Mouse (Mus musculus) hindbrain, embryonic 10.5 days (tissue): ENCODE data around the gene Spryd4. TPM values are rescaled to one million over a fixed set of nuclear protein-coding genes. Genes with fewer than 3 reads are reported as not detected.
"Not testable (repeated sequence)": the region's sequence is repeated elsewhere in the genome, so short reads cannot be mapped to it uniquely, and the experiment has no call there.

Experiments used
- DNase-seq: peaks from one replicate; pipeline ENCODE4 v3.0.0-alpha.2; 2017; ENCODE audit warnings: low spot score
- H3K27ac ChIP-seq: fragments of 300-500 bp; sonication (generic); 2 replicates; pipeline ENCODE4 v1.5.1; 2016; ENCODE audit warnings: mild to moderate bottlenecking, moderate library complexity
- H3K27me3 ChIP-seq: fragments of 300-500 bp; sonication (generic); 2 replicates; pipeline ENCODE4 v1.6.1; 2016; ENCODE audit warnings: mild to moderate bottlenecking; ENCODE audit not compliant: poor library complexity, insufficient read depth, severe bottlenecking
- H3K36me3 ChIP-seq: fragments of 300-500 bp; sonication (generic); 2 replicates; pipeline ENCODE4 v1.6.1; 2016; ENCODE audit warnings: mild to moderate bottlenecking, moderate library complexity
- H3K4me1 ChIP-seq: fragments of 300-500 bp; sonication (generic); replicated peaks from 2 replicates; pipeline ENCODE4 v1.6.1; 2016; ENCODE audit warnings: mild to moderate bottlenecking
- H3K4me3 ChIP-seq: fragments of 300-500 bp; sonication (generic); 2 replicates; pipeline ENCODE4 v1.5.1; 2016; ENCODE audit warnings: mild to moderate bottlenecking, moderate library complexity
- H3K9me3 ChIP-seq: fragments of 300-500 bp; sonication (generic); 2 replicates; pipeline ENCODE4 v1.6.1; 2016; ENCODE audit warnings: mild to moderate bottlenecking, moderate library complexity
- WGBS: fragments of 180-500 bp; shearing (Covaris S2); methylation state at CpG from one replicate; pipeline ENCODE4 v1.1.7; 2016; 5-methylcytosine and 5-hydroxymethylcytosine counted together
- polyA plus RNA-seq: library from polyadenylated mRNA; unstranded; fragments of >200 nt; fragmentation: Nextera tagmentation; extraction: Ambion mirVana; gene quantifications from 2 replicates; pipeline ENCODE4 v1.2.1, GENCODE M21; 2016

Spryd4 gene
- polyA plus RNA-seq, 1 experiment from 2014 or later, result 27.5 TPM

DNA sequence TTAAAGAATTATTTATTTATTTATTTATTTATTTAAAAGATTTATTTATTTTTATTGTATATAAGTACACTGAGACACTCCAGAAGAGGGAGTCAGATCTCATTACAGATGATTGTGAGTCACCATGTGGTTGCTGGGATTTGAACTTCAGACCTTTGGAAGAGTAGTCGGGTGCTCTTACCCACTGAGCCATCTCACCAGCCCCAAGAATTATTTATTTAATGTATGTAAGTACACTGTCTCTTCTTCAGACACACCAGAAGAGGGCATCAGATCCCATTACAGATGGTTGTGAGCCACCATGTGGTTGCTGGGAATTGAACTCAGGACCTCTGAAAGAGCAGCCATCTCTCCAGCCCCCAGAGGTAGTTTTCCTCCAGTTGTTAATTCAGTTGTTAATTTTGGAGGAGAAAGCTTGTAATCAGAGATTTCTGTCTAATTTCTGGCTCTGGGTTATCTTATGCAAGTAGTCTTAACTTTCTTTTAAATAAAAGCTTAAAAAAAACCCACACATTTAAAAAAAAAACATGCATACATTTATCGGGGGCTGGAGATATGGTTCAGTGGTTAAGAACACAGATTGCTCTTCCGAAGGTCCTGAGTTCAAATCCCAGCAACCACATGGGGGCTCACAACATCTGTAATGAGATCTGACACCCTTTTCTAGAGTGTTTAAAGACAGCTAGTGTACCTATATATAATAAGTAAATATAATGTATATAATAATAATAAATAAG lies 19.4 kb downstream of the Spryd4 start:
- DNase-seq, H3K9me3 ChIP-seq, H3K4me3 ChIP-seq, H3K36me3 ChIP-seq, H3K27ac ChIP-seq: not testable (repeated sequence)
- Histone ChIP-seq H3K4me1 (peaks cover 16% of the 10 kb centered on the region), H3K27me3 (peaks cover 35% of the 10 kb centered on the region)
- 91% methylated on average over 3 of the region's 3 CpGs for WGBS

DNA sequence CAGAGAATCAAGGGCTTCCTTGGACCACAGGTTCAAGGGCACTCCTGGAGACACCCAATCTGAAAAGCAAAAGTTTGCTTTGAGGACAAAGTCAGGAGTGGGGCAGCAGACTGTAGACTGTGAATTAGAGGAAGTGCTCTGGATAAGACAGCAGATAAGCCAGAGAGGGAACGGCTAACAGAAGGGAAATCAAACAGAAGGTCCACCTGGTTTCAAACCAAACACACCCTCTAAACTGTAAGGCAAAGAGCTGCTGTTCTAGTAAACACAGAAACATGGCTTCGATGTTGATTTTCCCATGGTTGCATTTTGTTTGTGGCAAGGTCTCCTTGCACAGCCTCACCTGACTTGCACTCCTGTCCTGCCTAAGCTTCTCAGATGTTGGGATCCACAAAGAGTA lies 20.1 kb downstream of the Spryd4 start:
- no peaks in the 10 kb centered on the region for H3K9me3 ChIP-seq
- H3K27me3 ChIP-seq, result peaks cover 27% of the 10 kb centered on the region
- H3K4me1 ChIP-seq, result peaks cover 16% of the 10 kb centered on the region
- H3K4me3 ChIP-seq, result no peak overlapping the region
- H3K36me3 ChIP-seq, result no peaks in the 10 kb centered on the region
- no peak for DNase-seq
- 87% methylated on average over 2 of the region's 2 CpGs for WGBS
- no peak overlapping the region for H3K27ac ChIP-seq

DNA sequence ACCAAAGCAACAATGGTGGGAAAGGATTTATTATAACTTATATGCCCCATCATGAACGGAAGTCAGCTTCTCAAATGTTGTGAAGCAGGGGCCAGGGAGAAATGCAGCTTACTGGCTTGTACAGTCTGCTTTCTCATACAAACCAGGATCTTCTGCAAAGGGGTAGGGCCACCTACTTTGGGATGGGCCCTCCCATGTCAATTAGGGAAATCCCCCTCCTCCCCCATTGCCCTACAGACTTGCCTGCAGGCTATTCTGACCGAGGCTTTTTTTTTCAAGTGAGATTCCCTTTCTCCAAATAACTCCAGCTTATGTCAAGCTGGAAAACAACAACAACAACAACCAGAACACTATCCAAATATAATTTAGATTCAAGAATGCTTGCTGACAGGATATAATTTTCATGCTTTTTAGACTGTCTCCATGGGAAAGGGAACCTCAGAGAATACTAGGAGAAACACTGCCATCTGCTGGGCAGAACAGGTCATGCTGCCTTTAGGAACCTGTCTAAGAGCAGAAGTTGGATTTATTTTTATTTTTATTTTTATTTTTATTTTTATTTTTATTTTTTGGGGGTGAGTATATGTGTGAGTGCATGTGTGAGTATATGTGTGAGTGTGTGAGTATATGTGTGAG lies 23.2 kb downstream of the Spryd4 start:
- DNase-seq, result peak; percentile 59
- 51% methylated on average over 2 of the region's 2 CpGs for WGBS
- Histone ChIP-seq H3K27ac (no peak overlapping the region), H3K36me3 (no peaks in the 10 kb centered on the region), H3K4me3 (0 out of 2 replicates have a peak overlapping the region, but pooled peaks have one; percentile 9), H3K9me3 (no peaks in the 10 kb centered on the region), H3K4me1 (no peaks in the 10 kb centered on the region), H3K27me3 (peaks cover 6% of the 10 kb centered on the region)

DNA sequence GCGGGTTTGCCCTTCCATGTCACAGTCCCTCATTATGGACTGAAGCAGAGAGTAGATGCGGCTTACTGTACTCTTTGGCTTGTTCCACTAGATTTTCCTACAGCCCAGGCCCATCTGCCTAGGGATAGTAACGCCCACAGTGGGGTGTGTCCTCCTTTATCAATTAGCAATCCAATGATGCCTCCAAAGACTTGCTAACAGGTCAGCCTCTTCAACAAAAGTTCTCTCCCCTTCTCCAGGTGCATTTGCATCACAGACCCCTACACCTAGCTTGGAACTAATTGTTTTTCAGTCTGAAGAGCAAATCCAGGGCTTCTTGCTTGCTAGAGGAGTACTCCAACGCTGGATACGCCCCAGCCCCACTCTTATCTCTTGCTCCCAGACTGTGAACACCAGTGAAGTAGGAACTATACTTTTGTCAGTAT lies 24.4 kb downstream of the Spryd4 start:
- Histone ChIP-seq H3K27me3 (no peaks in the 10 kb centered on the region), H3K4me3 (no peak overlapping the region), H3K4me1 (no peaks in the 10 kb centered on the region), H3K27ac (no peak overlapping the region), H3K9me3 (no peaks in the 10 kb centered on the region), H3K36me3 (no peaks in the 10 kb centered on the region)
- no peak for DNase-seq
- 72% methylated on average over 5 of the region's 5 CpGs for WGBS

DNA sequence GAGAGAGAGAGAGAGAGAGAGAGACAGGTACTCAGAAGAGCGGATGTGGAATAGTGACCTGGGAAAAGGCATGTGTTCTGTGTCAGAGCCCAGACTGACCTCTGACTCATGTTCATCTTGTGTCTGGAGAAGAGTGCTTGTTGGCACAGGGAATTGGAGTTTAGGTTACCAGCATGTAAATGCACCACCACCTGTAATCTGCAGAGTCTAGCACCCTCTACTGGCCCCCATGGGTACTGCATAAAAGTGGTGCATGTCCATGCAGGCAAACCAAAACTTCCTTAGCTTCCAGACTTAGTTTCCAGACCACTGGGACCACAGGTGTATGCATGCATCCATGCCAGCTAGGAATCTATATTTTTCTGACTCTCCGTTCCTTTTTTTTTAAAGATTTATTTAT lies 25.6 kb downstream of the Spryd4 start:
- Histone ChIP-seq H3K9me3 (no peaks in the 10 kb centered on the region), H3K36me3 (no peaks in the 10 kb centered on the region), H3K27ac (no peak overlapping the region), H3K27me3 (no peaks in the 10 kb centered on the region), H3K4me1 (no peaks in the 10 kb centered on the region), H3K4me3 (no peak overlapping the region)
- DNase-seq, result peak; percentile 88
- WGBS, result 47% methylated on average over 2 of the region's 2 CpGs

DNA sequence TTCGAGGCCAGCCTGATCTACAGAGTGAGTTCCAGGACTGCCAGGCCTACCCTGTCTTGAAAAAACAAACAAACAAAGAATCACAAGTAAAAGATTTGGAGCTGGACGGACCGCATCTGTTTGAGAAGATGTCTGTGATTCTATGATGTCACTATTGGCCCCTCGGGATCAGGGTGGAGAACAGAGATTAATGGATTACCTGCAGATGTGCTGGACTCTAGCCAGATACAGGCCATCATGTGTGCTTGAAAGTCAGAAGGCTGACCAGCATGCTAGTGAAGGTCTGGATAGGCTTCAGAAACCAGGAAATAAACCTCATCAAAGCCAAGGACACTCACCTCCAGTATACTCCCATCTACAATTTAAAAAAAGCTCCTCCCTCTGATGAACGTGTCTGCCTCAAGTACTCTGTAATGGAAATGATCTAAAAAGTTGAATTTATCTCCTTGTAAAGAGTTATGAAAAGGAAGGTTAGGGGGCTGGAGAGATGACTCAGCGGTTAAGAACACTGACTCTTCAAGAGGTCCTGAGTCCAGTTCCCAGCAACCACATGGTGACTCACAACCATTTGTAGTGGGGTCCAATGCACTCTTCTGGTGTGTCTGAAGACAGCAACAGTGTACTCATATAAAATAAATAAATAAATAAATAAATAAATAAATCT lies 26.2 kb downstream of the Spryd4 start:
- Histone ChIP-seq H3K27ac (no peak overlapping the region), H3K4me3 (no peak overlapping the region), H3K4me1 (no peaks in the 10 kb centered on the region), H3K9me3 (no peaks in the 10 kb centered on the region), H3K27me3 (no peaks in the 10 kb centered on the region), H3K36me3 (no peaks in the 10 kb centered on the region)
- DNase-seq, result no peak
- 84% methylated on average over 6 of the region's 6 CpGs for WGBS

DNA sequence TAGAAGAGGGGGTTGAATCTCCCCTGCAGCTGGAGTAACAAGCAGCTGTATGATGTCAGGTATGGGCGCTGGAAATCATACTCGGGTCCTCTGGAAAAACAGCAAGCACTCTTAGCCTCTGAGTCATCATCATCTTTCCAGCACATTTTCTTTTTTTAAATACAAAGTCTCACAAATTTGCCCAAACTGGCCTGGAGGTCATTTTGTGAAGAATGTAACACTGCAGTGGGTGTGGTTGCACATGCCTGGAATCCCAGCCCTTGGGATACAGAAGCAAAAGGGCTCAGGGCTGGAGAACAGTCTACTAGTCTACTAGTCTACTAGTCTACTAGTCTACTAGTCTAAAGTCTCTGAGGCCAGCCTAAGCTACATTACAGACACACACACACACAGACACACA lies 27.3 kb downstream of the Spryd4 start:
- Histone ChIP-seq H3K27me3 (no peaks in the 10 kb centered on the region), H3K4me1 (peaks cover 7% of the 10 kb centered on the region), H3K4me3 (no peak overlapping the region), H3K9me3 (no peaks in the 10 kb centered on the region), H3K36me3 (no peaks in the 10 kb centered on the region), H3K27ac (no peak overlapping the region)
- no peak for DNase-seq
- WGBS, result 91% methylated on average over 2 of the region's 2 CpGs

DNA sequence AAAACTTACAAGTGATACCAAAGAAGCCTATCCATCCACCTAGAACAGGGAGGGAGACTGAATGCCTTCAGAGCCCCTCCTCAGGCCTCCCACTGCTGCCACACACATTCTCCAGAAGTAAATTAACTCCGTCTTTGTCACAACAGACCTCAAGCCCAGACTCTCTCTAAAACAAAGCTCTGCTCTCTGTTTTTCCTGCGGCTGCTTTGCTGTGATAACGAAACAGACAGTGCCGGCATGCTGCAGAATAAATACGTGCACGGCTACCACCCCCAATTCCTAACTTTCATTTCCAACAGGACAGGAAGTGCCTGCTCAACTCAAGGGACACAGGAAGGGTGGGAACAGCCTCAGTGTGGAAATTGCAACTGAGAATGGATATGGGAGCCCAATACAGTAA lies 31.6 kb downstream of the Spryd4 start, which contains the start of gene Rbms2:
TSS of gene Rbms2 (minus strand) at position 309 of the 400 bp plus-strand sequence.
- peak within 1 kb of the TSS; percentile 71 for H3K27ac ChIP-seq

DNA sequence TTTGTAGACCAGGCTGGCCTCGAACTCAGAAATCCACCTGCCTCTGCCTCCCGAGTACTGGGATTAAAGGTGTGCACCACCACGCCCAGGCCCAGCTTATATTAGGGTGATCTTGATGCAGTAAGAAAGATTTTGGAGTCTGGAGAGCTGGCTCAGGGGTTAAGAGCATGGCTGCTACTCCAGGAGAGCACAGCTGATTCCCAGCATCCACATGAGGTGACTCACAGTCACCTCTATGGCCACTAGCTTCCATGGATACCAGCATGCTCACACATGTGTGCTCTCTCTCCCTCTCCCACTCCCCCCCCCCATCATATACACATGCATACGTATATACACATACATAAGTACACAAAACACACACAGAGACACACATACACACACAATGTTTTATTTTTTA lies 34.3 kb downstream of the Spryd4 start:
- no peak for DNase-seq
- peaks cover 33% of the 10 kb centered on the region for H3K4me1 ChIP-seq
- no peak overlapping the region for H3K4me3 ChIP-seq
- H3K36me3 ChIP-seq, result no peaks in the 10 kb centered on the region
- H3K9me3 ChIP-seq, result no peaks in the 10 kb centered on the region
- no peaks in the 10 kb centered on the region for H3K27me3 ChIP-seq
- no peak overlapping the region for H3K27ac ChIP-seq
- WGBS, result 88% methylated on average over 4 of the region's 4 CpGs

More for the DNA sequence above, 31.6 kb downstream of the Spryd4 start, which contains the start of gene Rbms2:
- Histone ChIP-seq H3K4me1 (peaks cover 17% of the 10 kb centered on the region), H3K9me3 (no peaks in the 10 kb centered on the region), H3K4me3 (peak within 1 kb of the TSS; percentile 33), H3K27me3 (no peaks in the 10 kb centered on the region), H3K36me3 (no peaks in the 10 kb centered on the region)
- WGBS, result 4% methylated on average over 6 of the region's 6 CpGs
- DNase-seq, result no peak

DNA sequence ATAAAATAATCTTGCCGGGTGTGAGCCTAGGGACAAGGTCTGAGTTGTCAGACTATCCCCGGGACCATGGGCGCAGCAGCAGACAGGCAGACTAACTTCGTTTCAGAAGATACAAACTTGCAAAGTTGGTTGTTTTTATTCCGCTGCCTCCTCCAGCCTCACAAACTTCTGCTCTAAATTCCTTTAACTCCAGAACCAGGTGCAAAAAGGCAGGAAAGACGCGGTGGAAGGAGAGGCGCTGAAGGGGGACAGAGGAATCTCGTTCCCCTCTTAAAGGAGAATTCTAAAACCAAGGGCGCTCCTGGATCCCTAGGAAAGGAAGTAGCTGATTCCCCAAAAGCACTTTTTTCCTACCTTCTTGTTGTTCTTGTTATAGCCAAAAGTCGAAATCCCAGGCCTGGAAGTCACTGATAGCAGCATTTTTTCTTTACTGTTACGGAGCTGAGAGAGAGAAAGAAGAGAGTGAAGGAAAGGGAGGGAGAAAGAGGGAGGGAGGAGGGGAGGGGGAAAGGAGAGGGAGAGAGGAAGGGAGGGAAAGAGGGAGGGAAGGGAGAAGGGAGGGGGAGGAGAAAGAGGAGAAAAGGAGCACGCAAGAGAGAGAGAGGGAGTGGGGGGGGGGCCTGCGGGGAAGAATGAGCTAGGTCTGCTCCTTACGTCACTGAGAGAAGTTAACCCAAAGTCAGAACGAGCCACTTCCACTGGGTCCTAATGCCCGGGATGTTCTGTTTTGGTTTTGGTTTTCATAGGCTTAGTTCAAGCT lies 35.4 kb downstream of the Spryd4 start:
- peak; percentile 82 for DNase-seq
- H3K4me3 ChIP-seq, result peak overlapping the region; percentile 69
- under 1% methylated on average over 17 of the region's 17 CpGs for WGBS
- peak overlapping the region; percentile 90 for H3K27ac ChIP-seq
- H3K9me3 ChIP-seq, result no peaks in the 10 kb centered on the region
- H3K4me1 ChIP-seq, result peaks cover 33% of the 10 kb centered on the region
- H3K36me3 ChIP-seq, result no peaks in the 10 kb centered on the region
- H3K27me3 ChIP-seq, result no peaks in the 10 kb centered on the region

DNA sequence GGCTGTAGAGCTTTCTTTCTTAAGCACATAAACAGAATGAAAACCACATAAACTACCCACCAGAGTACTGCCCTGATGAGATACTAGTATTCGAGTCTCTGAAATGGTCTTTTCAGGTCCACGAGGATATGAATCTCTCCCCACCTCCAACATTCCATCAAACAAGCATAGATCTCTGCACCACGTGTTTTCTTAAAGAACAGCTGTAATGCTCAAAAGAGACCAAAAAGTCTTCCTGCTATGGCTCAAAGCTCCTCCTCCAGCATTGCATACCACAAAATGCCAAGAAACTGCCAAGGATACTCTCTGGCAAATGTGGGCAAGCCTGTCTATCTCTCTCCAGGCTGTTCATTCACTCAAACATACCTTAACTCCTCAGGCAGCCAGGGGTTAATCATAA lies 36.3 kb downstream of the Spryd4 start:
- H3K4me1 ChIP-seq, result peaks cover 33% of the 10 kb centered on the region
- H3K27ac ChIP-seq, result peak overlapping the region; percentile 90
- H3K4me3 ChIP-seq, result peak overlapping the region; percentile 69
- 0 out of 2 replicates have a peak, but pooled peaks cover 4% of the 10 kb centered on the region for H3K36me3 ChIP-seq
- 24% methylated on average over 3 of the region's 3 CpGs for WGBS
- no peaks in the 10 kb centered on the region for H3K9me3 ChIP-seq
- DNase-seq, result no peak
- no peaks in the 10 kb centered on the region for H3K27me3 ChIP-seq

DNA sequence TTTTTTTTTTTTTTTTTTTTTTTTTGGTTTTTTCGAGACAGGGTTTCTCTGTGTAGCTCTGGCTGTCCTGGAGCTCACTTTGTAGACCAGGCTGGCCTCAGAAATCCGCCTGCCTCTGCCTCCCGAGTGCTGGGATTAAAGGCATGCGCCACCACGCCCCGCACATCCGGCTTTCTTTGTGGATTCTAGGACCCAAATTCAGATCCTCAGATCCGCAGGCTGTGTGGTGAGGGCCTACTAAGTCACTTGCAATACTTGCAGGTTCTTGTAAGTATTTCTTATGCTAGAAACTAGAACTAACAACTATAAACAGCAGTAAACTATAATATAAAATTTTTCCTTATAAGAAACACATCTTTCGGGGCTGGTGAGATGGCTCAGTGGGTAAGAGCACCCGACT lies 40.3 kb downstream of the Spryd4 start:
- not testable (repeated sequence) for H3K36me3 ChIP-seq, H3K27me3 ChIP-seq, H3K9me3 ChIP-seq, DNase-seq, H3K4me3 ChIP-seq, H3K27ac ChIP-seq
- WGBS, result 94% methylated on average over 10 of the region's 10 CpGs
- H3K4me1 ChIP-seq, result peaks cover 26% of the 10 kb centered on the region
